Mouse (Mus musculus): ENCODE measurements around the gene Homer2.
A peak's percentile ranks its signal among the peaks of the same experiment; 100 is the strongest.

The Homer2 gene

DNA sequence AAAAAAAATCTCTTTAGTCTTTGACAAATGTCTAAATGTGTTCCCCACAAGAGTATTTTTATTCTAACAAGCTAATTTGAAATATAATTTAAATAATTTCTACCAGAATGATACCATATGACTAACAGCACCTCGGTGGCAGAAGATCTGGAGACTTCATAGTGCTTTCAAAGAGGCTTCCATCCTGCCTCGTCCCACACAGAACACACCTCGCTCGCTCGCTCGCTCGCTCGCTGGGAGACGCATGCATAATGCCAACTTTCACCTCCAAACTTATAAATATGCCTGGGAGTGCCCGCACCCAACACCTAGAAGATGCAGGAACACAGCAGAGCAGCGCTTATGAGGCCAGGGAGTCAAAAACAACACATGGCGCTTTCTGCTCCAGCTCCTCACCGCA lies 9.0 kb downstream of the Homer2 start:
- DNase-seq (ENCODE audit: low read depth, low spot score): no peak

- DNase-seq (ENCODE audit: low read depth, low spot score): no peak
Measured at GRCm38 (mm10) chr7:81697954-81698353, 9.4 kb downstream of the Homer2 start.

- DNase-seq (ENCODE audit: low read depth, low spot score): no peak
Measured at GRCm38 (mm10) chr7:81695763-81696533, 11.4 kb downstream of the Homer2 start.

DNA sequence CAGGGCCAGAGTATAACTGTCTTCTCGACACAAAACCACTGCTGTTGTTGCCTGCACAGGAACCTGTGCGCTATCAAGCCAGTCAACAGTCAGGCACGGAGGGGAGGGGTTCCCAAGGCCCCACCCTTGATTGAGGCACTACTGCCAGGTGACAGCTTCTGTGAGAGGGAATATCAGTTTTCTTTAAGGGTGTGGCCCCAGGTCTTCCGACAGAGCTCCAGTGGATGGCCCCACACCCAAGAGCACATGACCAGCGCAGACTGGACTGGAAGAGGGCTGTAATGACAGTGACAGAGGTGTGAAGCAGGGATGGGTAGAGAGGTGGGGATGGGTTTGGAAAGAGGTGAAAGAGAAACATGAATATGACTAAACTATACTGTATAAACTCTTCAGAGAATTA lies 16.3 kb downstream of the Homer2 start:
- peak; percentile 4 for DNase-seq (ENCODE audit: low read depth, low spot score)

DNA sequence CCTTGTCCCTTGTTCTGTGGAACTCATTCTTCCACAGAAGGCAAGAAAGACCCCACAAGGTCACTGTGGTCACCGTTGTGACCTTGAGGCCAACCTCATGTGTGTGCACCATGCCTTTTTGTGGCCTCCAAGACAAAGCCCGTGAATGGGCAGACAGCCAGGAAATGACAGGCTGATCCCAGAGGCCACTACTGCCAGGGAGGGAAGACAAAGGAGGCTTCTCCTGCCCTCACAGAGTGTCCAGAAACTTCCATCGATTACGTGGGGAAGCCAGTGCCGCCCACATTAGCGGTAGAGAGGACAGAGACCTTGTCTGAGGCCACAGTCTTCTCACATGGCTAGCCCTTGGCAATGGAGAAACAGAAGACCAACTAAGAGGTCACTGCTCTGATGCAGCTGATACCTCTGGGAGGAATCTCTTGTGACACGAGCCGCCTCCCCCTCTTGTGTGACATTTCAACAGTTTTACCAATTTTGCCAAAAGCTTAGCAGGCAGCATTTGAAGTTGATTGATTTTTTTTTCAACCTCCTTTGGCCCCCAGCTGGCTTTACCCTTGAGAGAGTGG lies 18.1 kb downstream of the Homer2 start:
- no peak for DNase-seq (ENCODE audit: low read depth, low spot score)

GRCm38 (mm10) chr7:81688378-81688777 lies 18.9 kb downstream of the Homer2 start:
- DNase-seq (ENCODE audit: low read depth, low spot score): no peak

- DNase-seq (ENCODE audit: low read depth, low spot score): no peak
Measured at GRCm38 (mm10) chr7:81687684-81688316, 19.5 kb downstream of the Homer2 start.

- DNase-seq (ENCODE audit: low read depth, low spot score): no peak
Measured at GRCm38 (mm10) chr7:81685375-81685774, 22.0 kb downstream of the Homer2 start.

DNA sequence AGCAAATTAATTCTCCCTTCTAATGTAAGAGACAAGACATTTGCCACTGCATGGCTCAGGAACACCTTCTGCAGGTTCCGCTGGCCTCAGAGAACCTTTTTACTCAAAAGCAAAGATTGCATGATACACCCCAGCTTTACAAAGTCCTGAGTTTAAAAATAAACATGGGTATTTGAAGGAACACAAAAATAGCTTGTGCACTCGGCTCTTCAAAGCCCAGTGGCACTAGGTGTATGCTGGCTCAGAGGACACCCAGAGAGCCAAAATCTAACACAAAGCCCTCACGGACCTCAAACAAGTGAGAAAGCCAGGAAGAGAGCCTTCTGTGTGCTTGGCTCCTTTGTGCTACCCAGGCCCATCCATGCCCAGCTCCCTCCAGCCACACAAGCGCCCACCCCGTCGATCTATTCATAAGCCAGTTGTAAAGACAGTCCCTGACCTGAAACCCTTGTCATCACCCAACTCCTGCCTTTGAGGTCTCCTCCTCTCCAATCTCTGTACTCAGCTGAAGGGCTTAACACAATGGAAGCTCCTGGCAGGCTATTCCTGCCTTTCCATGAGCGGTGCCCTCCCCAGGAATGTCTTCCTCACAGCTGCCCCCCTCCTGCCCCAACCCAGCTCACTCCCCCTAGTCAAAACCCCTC lies 23.4 kb downstream of the Homer2 start:
- DNase-seq (ENCODE audit: low read depth, low spot score): no peak

DNA sequence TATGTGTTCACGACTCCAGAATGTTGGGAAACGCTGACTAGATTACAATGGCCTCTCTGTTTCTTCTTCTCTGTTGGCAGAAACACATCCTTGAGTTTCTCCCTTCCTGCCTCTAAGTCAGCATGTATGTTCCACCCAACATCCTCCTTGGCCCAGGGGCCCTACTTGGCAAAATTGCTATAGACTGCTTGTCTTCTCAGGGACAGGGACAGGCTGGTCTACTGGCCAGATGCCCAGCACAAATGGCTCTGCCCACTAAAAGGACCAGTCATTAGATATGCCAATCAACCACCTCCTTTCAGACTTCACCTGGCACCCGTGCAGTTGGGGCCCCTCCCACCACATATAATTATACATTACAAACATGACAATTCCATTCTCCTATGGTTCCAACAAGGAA lies 25.9 kb downstream of the Homer2 start:
- DNase-seq (ENCODE audit: low read depth, low spot score): no peak

DNA sequence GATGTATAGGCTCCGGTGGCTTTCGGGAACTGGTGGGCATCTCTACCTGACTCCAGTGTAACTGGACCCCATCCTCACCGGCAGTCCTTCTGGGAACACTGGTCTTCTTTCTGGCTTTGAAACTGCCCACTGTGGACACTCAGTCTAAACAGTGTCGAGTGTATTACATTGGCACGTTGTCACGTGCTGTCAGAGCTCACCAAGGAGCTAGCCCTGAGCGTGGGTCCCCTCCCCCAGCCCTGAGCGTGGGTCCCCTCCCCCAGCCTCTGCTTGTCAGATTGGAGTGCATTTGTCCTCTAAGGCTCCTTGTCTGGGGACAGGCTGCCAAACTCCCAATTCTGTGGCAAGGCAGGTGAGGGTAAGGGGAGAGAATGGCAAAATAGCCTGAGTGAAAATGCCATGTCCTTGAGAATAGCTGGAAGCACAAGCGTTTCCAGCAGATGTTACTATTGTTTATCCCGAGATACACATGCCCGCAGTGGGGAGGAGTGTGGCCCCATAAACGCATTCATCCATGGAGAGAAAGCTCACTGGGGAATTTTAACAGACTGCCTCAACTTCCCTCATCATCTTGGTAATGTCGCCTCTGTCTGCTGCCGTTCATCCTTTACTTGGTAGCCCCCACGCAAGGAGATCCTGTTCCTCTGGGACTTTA lies 33.8 kb downstream of the Homer2 start:
- no peak for DNase-seq (ENCODE audit: low read depth, low spot score)

DNA sequence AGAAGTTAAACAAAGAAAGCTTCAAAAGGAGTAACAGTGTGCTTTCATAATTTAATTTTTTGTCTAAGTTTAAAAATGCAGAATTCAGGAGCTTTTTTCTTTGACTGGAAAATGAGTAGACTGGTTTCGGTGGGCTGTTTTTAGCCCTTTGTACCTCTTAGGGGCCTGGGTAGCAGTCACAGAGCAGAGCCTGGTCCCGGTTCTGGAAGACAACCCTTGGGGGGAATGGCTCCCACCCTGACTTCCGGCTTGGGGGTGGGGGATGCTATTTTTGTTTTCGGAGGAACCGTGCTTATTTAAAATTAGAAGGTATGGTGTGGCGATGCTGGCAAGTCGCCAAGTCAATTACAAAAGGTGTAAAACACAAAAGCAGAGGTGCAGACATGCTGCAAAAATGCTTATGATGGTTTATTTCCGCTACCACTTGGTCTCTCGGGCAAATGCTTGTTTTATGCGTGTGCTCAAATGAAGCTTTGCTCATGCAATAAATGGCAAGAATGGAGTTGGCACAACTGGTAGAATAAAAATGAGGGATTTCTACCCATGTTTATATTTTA lies 34.5 kb downstream of the Homer2 start:
- no peak for DNase-seq (ENCODE audit: low read depth, low spot score)

DNA sequence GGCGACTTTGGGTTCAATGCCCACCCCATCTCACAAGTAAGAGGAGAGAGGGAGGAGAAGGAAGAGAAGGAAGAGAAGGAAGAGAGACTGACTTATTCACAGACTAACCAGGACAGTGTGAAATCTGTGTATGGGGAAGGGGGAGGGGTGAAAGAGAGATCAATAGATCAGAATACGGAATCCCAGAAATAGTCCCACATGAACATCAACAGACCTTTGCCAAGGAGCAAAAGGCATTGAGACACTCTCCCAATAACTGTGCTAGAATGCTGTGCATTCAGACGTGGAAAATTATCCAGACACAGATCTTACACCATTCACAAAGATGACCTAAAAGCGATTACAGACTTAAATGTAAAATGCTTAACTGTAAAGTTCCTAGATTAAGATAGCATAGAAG lies 40.2 kb downstream of the Homer2 start:
- DNase-seq (ENCODE audit: low read depth, low spot score): no peak

DNA sequence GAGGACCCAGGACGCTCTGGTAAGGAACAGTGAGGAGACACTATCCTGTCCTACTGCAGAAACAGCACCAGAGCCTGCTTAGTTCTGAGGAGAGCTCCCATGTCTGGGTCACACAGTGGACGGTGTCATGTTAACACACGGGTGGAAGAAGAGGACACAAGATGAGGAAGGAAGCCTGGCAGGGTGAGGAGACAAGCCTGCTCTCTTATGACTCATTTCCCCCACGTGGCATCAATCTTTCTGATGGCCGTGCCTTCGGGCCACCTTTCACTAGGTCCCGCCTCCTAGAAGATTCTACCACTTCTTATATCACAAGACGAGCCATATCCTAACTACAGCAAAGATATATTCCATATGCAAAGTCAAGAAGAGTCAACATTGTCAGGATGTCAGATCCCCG lies 40.7 kb downstream of the Homer2 start:
- DNase-seq (ENCODE audit: low read depth, low spot score): no peak

DNA sequence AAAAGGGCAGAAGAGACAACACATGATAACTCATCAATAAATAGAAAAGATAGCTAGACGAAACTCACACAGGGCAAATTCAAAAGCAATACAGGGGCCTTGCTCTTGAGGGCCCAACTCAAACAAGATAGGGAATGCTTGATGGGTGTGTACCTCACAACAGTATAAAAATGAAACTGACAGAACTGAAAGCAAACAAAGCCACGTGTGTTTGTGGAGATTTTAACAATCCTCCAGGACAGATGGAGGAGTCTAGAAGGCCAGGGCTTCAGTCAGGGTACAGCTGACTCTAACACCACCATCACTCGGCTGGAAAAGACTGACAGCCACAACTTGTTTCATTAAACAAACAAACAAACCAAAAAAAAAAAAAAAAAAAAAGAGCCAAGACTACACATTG lies 44.3 kb downstream of the Homer2 start:
- no peak for DNase-seq (ENCODE audit: low read depth, low spot score)

DNA sequence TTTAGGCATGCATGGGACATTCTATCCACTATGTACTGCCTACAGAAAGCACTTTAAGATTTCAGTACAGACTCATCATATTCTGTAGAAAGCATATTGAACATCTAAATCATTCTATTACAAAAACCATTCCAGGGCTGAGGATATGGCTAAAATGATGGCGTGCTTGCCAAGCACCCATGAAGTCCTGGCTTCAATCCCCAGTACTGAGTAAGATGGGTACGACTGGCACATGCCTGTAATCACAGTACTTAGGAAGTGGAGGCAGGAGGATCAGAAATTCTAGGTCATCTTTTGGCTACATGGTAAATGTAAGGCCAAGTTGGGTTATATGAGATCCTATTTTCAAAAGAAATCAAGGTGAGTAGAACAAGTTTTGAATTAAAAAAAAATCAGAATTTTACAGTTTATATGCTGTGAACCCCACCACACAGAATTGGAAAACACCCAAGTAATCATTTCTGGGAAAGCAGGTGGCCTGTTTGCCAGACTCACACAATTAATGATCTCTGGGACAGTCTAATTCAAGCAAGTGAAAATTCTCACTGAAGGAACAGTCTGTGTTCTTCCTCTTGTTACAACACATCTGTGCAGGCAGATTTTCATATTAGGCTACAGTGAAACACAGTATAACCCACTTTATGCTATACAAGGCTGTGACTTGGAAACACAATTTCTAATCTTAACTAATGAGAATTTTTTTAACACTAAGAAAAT lies 49.5 kb downstream of the Homer2 start:
- DNase-seq (ENCODE audit: low read depth, low spot score): no peak

GRCm38 (mm10) chr7:81657055-81657454 lies 50.3 kb downstream of the Homer2 start:
- DNase-seq (ENCODE audit: low read depth, low spot score): no peak

- no peak for DNase-seq (ENCODE audit: low read depth, low spot score)
Measured at GRCm38 (mm10) chr7:81656635-81657034, 50.7 kb downstream of the Homer2 start.

- DNase-seq (ENCODE audit: low read depth, low spot score): no peak
Measured at GRCm38 (mm10) chr7:81654946-81655718, 52.2 kb downstream of the Homer2 start.

GRCm38 (mm10) chr7:81653988-81654387 lies 53.3 kb downstream of the Homer2 start:
- no peak for DNase-seq (ENCODE audit: low read depth, low spot score)
